Mouse (Mus musculus) embryo, embryonic 10.5 days (tissue): ENCODE results near the gene Ung.

Experiments used
- DNase-seq: peaks from one replicate; pipeline ENCODE4 v3.0.0-alpha.2; 2015; ENCODE audit warnings: low spot score

Gene Ung

GRCm38 (mm10) chr5:114130211-114130605, at the start of gene Ung:
Ung (plus strand) TSS chr5:114130386.
- peak; percentile 80 for DNase-seq

DNA sequence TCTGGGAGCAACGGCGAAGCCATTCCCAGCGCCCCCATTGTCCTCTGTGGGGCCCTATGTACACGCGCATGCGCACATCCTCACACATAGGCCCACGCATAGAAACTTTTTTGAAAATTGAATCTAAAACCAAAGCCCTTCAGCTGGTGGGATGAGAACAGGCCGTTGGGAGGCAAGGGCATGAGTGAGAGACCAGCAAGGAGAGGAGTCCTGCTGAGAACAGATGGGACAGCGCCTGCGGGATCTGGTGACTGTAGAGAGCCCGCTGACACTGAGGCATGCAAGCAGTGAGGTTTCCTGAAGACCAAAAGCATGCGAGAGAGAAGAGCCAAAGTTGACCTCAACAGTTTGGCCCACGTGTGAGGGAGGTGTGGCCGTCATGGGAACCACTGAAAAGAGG, 44.7 kb upstream of the Ung start:
- DNase-seq, result no peak

- DNase-seq, result no peak
Observed at GRCm38 (mm10) chr5:114087875-114088480, 42.2 kb upstream of the Ung start.

DNA sequence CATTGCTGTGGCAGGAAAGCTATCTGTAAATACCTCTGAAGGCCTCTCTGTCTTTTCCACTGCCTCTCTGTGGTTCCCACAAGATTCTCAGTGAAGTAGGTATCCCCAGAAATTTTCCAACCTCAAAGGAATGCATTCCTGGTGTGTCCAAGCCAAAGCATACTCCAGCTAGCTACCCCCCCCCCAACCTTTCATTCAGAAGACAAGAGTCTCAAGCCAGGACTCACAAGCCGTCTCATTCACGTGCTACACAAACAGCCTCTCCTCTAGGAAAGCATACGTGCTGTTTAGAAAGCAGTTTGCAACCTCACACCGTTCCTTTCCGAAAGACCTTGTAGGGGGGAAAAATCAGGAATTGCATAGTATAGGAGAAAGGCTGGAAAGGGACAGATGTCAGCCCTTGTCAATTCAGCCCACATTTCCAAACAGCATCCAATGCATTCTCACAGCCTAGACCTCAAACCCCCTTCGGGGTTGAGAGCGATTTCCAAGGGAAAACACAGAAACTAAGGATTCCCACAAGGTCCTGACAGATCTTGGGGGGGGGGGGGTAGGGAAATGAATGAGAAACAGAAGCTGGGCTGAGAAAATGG, 39.7 kb upstream of the Ung start:
- no peak for DNase-seq

- DNase-seq, result peak; percentile 86
Observed at GRCm38 (mm10) chr5:114091057-114091807, 39.0 kb upstream of the Ung start, which contains the start of gene Svop. Svop (minus strand) TSS chr5:114091570.

- DNase-seq, result peak; percentile 94
Observed at GRCm38 (mm10) chr5:114099709-114100389, 30.3 kb upstream of the Ung start.

DNA sequence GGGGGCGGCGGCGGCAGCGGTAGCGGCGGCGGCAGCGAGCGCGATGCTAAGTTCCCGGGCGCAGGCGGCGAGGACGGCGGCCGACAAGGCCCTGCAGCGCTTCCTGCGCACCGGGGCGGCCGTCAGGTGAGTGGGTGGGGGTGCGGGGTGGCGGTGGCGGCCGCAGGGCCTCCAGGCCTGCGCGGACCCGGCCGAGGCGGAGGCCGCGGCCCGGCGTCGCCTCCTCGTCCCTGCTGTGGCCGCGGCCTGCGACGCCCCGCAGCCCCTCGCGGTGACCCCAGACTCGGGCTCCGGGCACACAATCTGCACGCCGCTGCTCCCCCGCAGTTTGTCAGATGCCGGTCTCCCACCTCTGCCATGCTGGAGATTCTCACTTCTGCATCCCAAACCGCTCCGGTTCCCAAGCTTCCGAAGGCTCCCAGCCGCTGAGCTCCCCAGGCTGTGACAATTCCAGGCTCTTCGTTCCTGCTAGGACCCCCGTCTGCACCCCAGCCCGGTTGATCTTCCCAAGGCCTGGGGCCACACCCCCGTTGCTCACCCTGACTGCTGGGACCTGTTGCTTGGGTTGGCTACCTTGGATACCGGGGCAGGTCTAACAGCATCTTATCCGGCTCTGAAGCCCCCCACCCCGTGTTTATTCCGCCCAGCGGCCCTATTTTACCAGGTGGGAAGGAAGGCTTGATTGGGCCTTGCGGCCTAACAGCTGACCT, 29.6 kb upstream of the Ung start:
- DNase-seq, result peak; percentile 6

DNA sequence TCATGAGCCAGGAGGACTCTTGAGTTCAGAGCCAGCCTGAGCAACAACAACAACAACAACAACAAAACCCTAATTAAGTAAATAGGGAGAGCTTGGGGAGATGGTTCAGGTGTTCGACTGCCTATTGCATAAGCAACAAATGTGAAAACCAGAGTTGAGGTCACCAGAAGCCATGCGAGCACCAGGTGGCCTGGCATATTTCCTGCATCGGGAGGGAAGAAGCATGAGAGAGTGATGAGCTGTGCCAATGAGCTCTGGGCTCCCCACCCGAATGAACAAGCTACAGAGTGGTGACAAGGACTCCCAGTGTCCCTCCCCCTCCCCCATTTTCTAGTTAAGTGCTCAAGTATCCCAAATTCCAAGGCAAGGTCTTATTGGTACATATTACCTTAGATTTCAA, 28.3 kb upstream of the Ung start:
- no peak for DNase-seq

GRCm38 (mm10) chr5:114102807-114103206, 27.4 kb upstream of the Ung start:
- no peak for DNase-seq

GRCm38 (mm10) chr5:114106391-114106935, 23.7 kb upstream of the Ung start:
- DNase-seq, result no peak

DNA sequence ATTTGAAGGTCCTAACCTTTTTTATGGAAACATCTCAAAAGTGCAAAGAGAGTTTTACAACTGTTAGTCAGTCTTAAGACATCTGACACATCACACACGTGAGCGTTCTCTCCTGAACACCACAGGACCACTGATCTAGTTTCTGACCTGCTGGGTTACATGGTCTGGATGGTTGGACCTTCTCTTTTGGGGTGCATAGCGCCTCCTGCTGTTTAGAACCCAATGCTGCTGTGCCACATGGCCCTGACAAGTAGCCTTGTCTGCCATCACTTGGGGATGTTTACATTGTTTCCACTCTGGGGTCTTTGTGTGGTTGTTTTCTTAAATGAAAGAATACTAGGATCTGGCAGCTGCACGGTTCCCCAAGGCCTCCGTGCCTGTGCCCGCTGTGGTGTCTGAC, 16.9 kb upstream of the Ung start:
- DNase-seq, result peak; percentile 22

DNA sequence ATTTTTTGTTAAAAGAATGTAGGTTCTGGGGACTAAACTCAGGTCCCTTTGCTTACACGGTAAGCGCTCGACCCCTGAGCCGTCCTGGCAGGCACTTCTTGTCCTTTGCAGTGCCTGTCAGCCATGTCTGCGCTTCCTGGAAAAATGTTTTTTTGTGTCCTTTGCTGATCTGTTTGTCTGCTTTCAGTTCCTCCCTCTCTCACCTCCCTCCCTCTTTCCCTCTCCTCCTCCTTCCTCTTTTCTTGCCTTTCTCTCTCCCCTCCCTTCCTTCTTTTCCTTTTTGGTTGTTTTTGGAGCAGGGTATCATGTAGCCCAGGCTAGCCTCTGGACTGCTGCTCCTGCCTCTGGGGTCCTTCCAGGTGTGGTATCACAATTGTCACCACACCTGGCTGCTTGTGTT, 15.2 kb upstream of the Ung start:
- no peak for DNase-seq

GRCm38 (mm10) chr5:114116586-114116985, 13.6 kb upstream of the Ung start:
- DNase-seq, result no peak

DNA sequence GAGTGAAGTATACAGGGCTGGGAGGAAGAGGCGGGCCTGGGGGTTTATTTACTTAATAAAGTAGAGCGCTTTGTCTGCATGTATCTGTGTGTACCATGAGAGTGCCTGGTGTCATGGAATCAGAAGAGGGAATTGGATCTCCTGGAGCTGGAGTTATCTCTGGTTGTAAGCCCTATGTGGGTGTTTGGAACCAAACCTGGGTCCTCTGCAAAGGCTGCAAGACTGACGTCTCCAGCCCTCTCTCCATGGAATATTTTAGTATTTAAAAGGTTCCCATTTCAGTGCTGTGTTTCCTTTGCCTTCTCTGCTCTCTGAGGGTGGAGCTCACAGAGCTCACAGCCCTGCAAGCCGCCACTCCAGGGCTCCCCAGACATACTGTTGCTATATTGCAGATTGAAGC, 10.4 kb upstream of the Ung start:
- DNase-seq, result no peak

- no peak for DNase-seq
Observed at GRCm38 (mm10) chr5:114126008-114126407, 4.2 kb upstream of the Ung start.

- DNase-seq, result no peak
Observed at GRCm38 (mm10) chr5:114126499-114127244, 3.5 kb upstream of the Ung start.

- peak; percentile 90 for DNase-seq
Observed at GRCm38 (mm10) chr5:114127374-114128349, 2.5 kb upstream of the Ung start, which contains the start of gene Alkbh2. Alkbh2 (minus strand) TSS chr5:114128218.

DNA sequence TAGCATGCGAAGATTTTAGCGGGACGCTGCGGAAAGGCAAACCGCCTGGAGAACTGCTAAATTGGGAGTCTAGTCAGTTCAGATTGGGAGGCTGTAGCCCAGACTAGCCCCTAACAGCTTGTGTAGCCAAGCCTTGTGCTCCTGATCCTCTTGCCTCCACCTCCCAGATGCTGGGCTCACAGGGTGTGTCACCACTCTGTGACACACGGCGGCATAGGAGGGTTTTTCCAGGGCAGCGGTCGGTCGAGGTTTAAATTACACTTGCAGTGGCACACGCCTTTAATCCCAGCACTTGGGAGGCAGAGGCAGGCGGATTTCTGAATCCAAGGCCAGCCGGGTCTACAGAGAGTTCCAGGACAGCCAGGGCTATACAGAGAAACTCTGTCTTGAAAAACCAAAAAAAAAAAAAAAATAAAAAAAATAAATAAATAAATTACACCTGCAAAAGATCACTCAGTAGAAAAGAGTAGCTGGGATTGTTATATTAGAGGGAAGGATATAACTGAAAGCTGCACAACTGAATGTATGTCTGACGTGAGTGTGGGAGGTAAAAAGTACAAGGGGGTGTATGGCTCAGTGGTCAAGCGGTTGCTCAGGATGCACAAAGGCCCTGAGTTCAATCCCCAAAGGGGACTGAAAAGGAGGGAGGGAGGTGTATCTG, 506 bp upstream of the Ung start:
- no peak for DNase-seq
